Mouse (Mus musculus) cerebellum, adult 2 months (tissue): Measurements from ENCODE around the gene Rcor1. TPM values are rescaled to one million over a fixed set of nuclear protein-coding genes. Genes with fewer than 3 reads are reported as not detected.

Experiments
- DNase-seq, 2 experiments: peaks; one replicate each; pipeline ENCODE4 v3.0.0; 2021
- H3K27ac ChIP-seq: fragments of 200-500 bp; 2 replicates; pipeline ENCODE4 v1.5.1; 2012; ENCODE audit warnings: low read length, control low read depth, inconsistent platforms; ENCODE audit not compliant: insufficient read depth
- H3K27me3 ChIP-seq: fragments of 200-500 bp; 2 replicates; pipeline ENCODE4 v1.6.1; 2012; ENCODE audit warnings: inconsistent platforms, mild to moderate bottlenecking, low read length, moderate library complexity; ENCODE audit not compliant: control insufficient read depth, insufficient read depth
- H3K4me1 ChIP-seq: fragments of 200-500 bp; 2 replicates; pipeline ENCODE4 v1.6.1; 2011; ENCODE audit warnings: low read length; ENCODE audit not compliant: control insufficient read depth, insufficient read depth
- H3K4me3 ChIP-seq: fragments of 200-500 bp; replicated peaks from 2 replicates; pipeline ENCODE3; 2011; ENCODE audit warnings: mild to moderate bottlenecking, low read depth, low read length, control low read depth; ENCODE audit not compliant: insufficient read depth
- CTCF ChIP-seq: fragments of 200-500 bp; IDR thresholded peaks from 2 replicates; pipeline ENCODE4 v1.5.1; 2011; ENCODE audit warnings: low read depth, mild to moderate bottlenecking, control low read depth, low read length, moderate library complexity, borderline replicate concordance; ENCODE audit not compliant: insufficient read depth
- POLR2A ChIP-seq: fragments of 200-500 bp; IDR thresholded peaks from 2 replicates; pipeline ENCODE4 v1.6.1; 2011; ENCODE audit warnings: low read length, control low read depth, borderline replicate concordance; ENCODE audit not compliant: insufficient read depth
- WGBS: fragments of 180-500 bp; shearing (Covaris S2); methylation state at CpG from one replicate; pipeline ENCODE4 v1.1.7; 2018; 5-methylcytosine and 5-hydroxymethylcytosine counted together
- polyA plus RNA-seq: library from polyadenylated mRNA; depleted of rRNA; stranded (reverse); fragments of >200 nt; gene quantifications from 2 replicates; pipeline ENCODE4 v1.2.3, GENCODE M21; 2012

The Rcor1 gene
- polyA plus RNA-seq, 1 experiment, result 15.8 TPM

DNA sequence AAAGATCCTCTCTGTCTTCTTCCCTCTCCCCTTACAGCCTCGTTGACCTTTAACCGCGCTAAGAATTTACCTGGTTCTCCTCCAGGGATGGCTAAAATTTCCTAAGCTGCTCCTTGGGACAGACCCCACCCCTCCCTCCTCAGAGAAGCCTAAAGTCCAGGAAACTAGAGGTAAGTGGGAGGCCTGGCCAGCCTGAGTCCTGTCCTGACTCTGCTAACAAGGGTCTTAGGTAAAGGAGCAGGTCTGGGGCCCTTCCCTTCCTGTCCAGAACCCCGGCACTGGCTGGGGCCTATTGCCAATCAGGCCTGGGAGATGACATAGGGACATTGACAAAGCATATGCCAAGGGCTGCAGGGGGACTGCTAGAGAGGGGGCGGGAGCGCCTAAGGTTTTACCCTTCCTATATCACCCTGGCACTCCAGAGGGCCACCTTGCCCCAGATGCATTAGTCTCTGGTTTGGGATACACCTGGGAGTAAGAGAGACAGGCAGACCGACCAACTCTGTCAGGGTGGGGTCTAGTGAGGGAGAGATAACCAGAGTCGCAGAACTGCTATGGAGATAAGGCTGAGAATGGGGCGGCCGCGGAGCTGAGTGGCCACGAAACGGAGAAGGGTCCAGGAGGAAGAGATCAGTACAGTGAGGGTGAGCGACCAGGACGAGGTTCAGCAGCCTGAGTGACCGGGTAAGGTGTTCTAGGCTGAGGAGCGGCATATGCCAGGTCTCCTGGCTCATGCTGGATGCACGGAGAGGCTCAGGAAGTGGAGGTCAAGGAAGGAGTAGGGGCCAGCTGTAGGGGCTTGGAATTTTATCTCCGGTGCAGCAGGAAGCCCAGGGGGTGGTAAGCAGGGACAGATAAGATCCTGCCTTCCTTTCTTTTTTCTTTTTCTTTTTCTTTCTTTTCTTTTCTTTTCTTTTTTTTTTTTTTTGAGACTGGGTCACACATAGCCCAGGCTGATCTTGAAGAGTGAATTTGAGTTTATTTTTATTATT is 10.7 kb upstream of the Rcor1 start:
- Histone ChIP-seq H3K27ac (no peak overlapping the region), H3K4me3 (no peak overlapping the region), H3K4me1 (no peaks in the 10 kb centered on the region), H3K27me3 (no peaks in the 10 kb centered on the region)
- 75% methylated on average over 19 of the region's 19 CpGs for WGBS
- no peak for DNase-seq
- TF ChIP-seq POLR2A (no peak), CTCF (no peak)

- TF ChIP-seq CTCF (no peak), POLR2A (no peak)
These were observed 9.8 kb upstream of the Rcor1 start for GRCm38 (mm10) chr12:111029291-111029890.

DNA sequence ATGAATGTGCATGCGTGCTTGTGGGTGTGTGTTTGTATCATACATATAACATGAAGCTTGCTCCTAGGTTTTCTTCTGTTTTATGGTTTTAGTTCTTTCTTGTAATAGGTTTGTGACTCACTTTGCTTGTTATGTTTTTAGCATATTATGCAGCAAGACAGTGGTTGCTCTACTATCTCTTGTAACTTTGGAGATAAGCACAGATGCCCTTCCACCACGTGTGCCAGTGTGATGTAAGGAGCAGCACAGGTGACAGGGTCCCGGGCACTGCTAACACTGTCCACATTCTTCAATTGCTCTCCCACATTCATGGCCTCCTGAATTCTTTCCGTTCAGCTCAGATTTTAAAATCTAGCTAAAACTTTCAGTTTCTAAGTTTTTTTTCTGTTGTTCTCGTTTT is 6.3 kb upstream of the Rcor1 start:
- WGBS, result 87% methylated on average over 5 of the region's 5 CpGs

More at GRCm38 (mm10) chr12:111029291-111029890, 9.8 kb upstream of the Rcor1 start:
- H3K4me3 ChIP-seq, result no peak overlapping the region
- no peak for DNase-seq
- no peaks in the 10 kb centered on the region for H3K27me3 ChIP-seq
- WGBS, result 72% methylated on average over 7 of the region's 7 CpGs
- no peaks in the 10 kb centered on the region for H3K4me1 ChIP-seq
- no peak overlapping the region for H3K27ac ChIP-seq

DNA sequence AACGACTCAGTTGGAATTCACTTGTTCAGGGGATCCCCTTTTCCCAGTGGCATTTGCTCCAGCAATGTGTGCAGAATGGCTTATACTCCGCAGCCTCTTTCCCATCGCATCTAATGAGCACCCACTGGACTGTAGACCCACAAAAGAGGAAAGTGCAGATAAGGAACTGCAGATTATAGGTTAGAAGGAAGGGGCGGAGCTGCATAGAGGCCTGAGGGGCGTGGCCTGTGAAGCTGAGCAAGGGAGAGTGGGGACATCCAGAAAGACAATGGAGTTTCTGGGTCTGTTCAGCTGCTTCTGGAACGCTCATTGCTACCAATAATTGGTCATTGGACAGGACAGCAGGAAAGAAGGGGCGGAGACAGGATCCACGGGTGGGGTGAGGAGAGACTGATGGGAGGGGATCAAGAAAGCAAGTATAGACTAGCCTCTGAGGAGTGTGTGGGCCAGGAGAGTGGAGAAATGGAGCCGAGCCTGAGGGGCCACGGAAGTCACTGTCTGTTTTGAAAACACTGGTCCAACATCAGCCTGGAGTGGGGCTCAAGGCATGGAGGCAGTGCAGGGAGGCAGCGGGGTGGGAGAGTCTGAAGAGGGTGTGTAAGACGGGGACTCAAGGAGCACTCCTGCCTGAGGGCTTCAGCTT is 3.8 kb upstream of the Rcor1 start:
- H3K27ac ChIP-seq, result no peak overlapping the region
- no peak overlapping the region for H3K4me3 ChIP-seq
- 76% methylated on average over 12 of the region's 12 CpGs for WGBS
- TF ChIP-seq CTCF (no peak), POLR2A (no peak)
- H3K4me1 ChIP-seq, result no peaks in the 10 kb centered on the region
- no peaks in the 10 kb centered on the region for H3K27me3 ChIP-seq
- DNase-seq, result no peak

More for the DNA sequence above, 6.3 kb upstream of the Rcor1 start:
- DNase-seq, result no peak
- Histone ChIP-seq H3K27ac (no peak overlapping the region), H3K4me1 (no peaks in the 10 kb centered on the region), H3K4me3 (no peak overlapping the region), H3K27me3 (no peaks in the 10 kb centered on the region)
- TF ChIP-seq CTCF, result no peak
- no peak for TF ChIP-seq POLR2A

GRCm38 (mm10) chr12:111036198-111036775 is 2.9 kb upstream of the Rcor1 start:
- no peak for TF ChIP-seq CTCF
- no peak for TF ChIP-seq POLR2A
- no peak for DNase-seq
- Histone ChIP-seq H3K27ac (no peak overlapping the region), H3K27me3 (no peaks in the 10 kb centered on the region), H3K4me3 (no peak overlapping the region), H3K4me1 (no peaks in the 10 kb centered on the region)

- Histone ChIP-seq H3K27ac (no peak overlapping the region), H3K4me1 (no peaks in the 10 kb centered on the region), H3K27me3 (no peaks in the 10 kb centered on the region), H3K4me3 (no peak overlapping the region)
- no peak for TF ChIP-seq POLR2A
- no peak for TF ChIP-seq CTCF
- DNase-seq, result peak; percentile 21 to 33
- WGBS, result 59% methylated on average over 18 of the region's 18 CpGs
These were observed 1.6 kb upstream of the Rcor1 start for GRCm38 (mm10) chr12:111037241-111038180.
